Mouse (Mus musculus) embryonic fibroblast, embryonic 13.5 days (primary cell): Measurements from ENCODE around the gene Rab6a. TPM values are rescaled to one million over a fixed set of nuclear protein-coding genes. Genes with fewer than 3 reads are reported as not detected.

Experiments used
- H3K27ac ChIP-seq: 2 replicates; pipeline ENCODE4 v1.5.1; 2012; ENCODE audit warnings: low read length, control low read depth, inconsistent platforms; ENCODE audit not compliant: insufficient read depth
- H3K4me1 ChIP-seq: 2 replicates; pipeline ENCODE4 v1.6.1; 2011; ENCODE audit warnings: low read length; ENCODE audit not compliant: control insufficient read depth, insufficient read depth
- H3K4me3 ChIP-seq: 2 replicates; pipeline ENCODE4 v1.5.1; 2011; ENCODE audit warnings: mild to moderate bottlenecking, control low read depth, low read length; ENCODE audit not compliant: insufficient read depth
- CTCF ChIP-seq: IDR thresholded peaks from 2 replicates; pipeline ENCODE4 v1.5.1; 2011; ENCODE audit warnings: mild to moderate bottlenecking, control low read depth, low read length, moderate library complexity, borderline replicate concordance; ENCODE audit not compliant: insufficient read depth
- POLR2A ChIP-seq: IDR thresholded peaks from 2 replicates; pipeline ENCODE4 v1.6.1; 2011; ENCODE audit warnings: low read depth, mild to moderate bottlenecking, control low read depth, low read length, moderate library complexity
- polyA plus RNA-seq: library from polyadenylated mRNA; stranded (reverse); fragments of >200 nt; gene quantifications from 2 replicates; pipeline ENCODE4 v1.2.4, GENCODE M21; 2011; ENCODE audit warnings: low read depth; ENCODE audit not compliant: missing spikeins, insufficient read length

Gene Rab6a
- polyA plus RNA-seq, 1 experiment: 163 TPM

DNA sequence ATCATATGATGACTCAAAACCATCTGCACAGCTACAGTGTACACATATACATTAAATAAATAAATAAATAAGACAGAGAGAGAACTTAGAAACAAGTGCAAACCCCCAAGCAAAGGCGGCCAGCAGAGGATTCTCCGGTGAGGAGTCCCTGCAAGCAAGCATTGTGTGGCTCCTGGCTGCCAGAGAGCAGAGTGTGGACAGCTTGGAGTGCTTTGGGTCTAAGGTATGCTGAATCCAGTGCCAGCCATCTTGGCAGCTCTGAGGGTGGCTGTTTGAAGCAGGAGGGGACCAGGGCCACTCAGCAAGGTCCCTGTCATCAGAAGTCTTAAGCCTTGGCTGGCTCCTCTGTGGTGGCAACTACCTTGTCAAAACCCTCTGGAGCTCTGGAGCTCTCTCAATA is 67.7 kb downstream of the Rab6a start:
- no peaks in the 10 kb centered on the region for H3K4me1 ChIP-seq
- TF ChIP-seq POLR2A (no peak), CTCF (no peak)
- no peak overlapping the region for H3K4me3 ChIP-seq
- no peak overlapping the region for H3K27ac ChIP-seq

DNA sequence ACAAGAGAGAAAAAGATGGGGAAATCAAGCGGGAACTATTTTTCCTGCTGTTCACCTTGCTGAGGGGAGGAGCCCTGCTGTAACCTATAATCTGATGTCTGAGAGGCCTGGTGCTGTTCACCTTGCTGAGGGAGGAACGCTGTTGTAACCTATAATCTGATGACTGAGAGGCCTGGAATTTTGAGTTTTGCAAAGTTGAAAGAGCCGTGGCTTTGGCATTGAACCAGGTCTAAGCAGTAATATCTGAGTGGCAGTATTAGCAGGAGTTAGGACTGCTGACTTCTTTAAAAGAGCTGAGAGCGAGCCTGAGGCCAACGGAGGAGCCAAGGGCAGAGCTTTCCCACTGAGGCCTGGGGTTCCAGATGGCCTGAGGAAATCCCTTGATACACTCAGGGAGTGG is 70.8 kb downstream of the Rab6a start:
- no peak overlapping the region for H3K4me3 ChIP-seq
- H3K4me1 ChIP-seq: no peaks in the 10 kb centered on the region
- H3K27ac ChIP-seq: no peak overlapping the region
- TF ChIP-seq CTCF (no peak), POLR2A (no peak)

GRCm38 (mm10) chr7:100678948-100679880 is 72.0 kb downstream of the Rab6a start:
- Histone ChIP-seq H3K27ac (no peak overlapping the region), H3K4me1 (no peaks in the 10 kb centered on the region), H3K4me3 (no peak overlapping the region)
- TF ChIP-seq CTCF (no peak), POLR2A (no peak)

DNA sequence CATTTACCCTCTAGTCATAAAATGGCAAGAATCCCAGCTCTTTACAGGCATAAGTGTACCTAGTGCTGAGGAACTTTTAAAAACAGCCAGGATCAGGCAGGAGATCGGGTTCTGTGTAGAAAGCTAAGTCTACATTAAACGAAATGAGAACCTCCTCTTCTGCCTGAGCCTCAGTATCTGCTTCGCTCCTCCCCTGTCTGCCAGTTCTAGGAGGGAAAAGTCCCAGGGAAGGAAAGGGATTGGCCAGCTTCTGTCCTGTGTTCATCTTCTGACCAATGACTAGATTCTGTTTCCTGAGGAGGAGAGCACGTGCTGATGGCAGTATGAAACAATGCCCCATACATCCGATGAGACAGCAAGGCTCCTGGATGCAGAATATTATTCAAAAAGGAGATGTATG is 73.9 kb downstream of the Rab6a start:
- Histone ChIP-seq H3K4me1 (no peaks in the 10 kb centered on the region), H3K27ac (no peak overlapping the region), H3K4me3 (no peak overlapping the region)
- TF ChIP-seq POLR2A: no peak
- TF ChIP-seq CTCF: no peak

- no peak overlapping the region for H3K27ac ChIP-seq
- no peak for TF ChIP-seq CTCF
- no peak for TF ChIP-seq POLR2A
- no peak overlapping the region for H3K4me3 ChIP-seq
- no peaks in the 10 kb centered on the region for H3K4me1 ChIP-seq
Observed at GRCm38 (mm10) chr7:100683241-100683640, 76.0 kb downstream of the Rab6a start.

DNA sequence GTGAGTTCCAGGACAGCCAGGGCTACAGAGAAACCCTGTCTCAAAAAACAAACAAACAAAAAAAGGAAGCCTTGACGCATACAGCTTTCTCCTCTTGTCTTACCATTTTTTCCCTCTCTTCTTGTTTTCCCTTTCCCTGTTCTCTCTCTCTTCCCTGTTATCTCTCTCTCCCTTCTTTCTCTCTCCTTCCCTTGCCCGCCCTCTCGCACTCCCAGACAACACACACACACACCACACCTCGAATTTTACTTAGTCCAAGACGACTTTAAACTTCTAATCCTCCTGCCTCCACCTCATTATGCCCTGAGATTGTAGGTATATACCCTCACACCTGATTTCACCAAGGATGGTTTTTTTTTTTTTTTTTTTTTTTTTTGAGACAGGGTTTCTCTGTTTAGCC is 76.9 kb downstream of the Rab6a start:
- no peak for TF ChIP-seq CTCF
- no peak for TF ChIP-seq POLR2A
- H3K4me3 ChIP-seq: no peak overlapping the region
- H3K27ac ChIP-seq: no peak overlapping the region
- H3K4me1 ChIP-seq: no peaks in the 10 kb centered on the region

DNA sequence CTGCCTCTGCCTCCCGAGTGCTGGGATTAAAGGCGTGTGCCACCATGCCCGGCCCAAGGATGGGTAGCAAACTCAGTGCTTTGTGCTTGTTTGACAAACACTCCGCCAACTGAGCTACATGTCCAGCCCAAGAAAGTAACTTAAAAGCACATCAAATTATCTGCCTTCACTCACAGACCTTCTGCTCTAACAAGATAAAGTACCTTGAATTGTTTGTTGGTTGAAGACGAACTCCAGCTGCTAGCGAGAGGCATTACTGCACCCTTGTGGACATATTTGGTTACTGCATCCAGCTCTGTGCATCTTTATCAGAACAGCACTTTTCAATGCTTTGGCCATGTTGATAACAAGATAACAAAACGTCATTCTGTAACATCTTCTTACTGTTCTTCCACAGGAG is 77.3 kb downstream of the Rab6a start:
- Histone ChIP-seq H3K4me3 (no peak overlapping the region), H3K4me1 (no peaks in the 10 kb centered on the region), H3K27ac (no peak overlapping the region)
- no peak for TF ChIP-seq CTCF
- TF ChIP-seq POLR2A: no peak

DNA sequence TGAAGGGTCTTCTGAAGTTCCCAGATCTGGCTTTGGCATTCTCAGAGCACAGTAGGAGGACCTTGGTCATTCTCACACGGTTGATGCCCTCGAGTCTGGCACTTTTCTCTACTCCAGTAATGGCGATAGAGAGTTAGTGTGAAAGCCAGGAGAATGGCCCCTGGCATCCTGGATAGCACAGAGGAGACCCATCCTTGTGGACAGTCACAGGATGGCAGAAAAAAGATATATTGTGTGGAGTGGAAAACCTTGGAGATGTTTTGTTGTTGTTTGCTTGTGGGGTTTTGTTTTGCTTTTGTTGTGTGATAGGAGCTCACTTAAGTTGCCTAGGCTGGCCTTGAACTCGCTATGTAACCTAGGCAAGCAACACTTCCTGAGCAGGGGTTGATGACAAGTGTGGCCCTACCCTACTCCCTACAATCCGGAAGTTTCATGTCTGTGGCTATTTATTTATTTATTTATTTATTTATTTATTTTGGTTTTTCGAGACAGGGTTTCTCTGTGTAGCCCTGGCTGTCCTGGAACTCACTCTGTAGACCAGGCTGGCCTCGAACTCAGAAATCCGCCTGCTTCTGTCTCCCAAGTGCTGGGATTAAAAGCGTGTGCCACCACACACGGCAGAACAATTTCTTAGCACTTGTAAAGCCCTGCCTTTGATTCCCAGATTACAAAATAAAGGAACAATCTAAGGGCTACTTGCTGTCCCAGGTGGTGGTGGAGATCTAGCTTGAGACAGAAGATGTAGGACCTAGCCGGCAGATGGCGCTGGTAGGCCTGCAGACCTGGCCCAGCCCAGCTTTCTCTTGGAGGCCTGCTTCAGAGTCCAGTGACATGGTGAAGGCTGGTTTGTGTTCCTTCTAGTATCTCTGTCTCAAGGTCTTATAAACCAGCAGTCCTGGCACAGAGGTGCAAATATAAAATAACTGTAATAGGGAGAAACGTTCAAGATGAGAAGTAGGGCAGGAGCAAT is 78.1 kb downstream of the Rab6a start:
- no peaks in the 10 kb centered on the region for H3K4me1 ChIP-seq
- H3K27ac ChIP-seq: no peak overlapping the region
- TF ChIP-seq CTCF (peak; percentile 92), POLR2A (no peak)
- no peak overlapping the region for H3K4me3 ChIP-seq

GRCm38 (mm10) chr7:100688471-100688870 is 81.3 kb downstream of the Rab6a start:
- H3K4me1 ChIP-seq: no peaks in the 10 kb centered on the region
- TF ChIP-seq CTCF: no peak
- TF ChIP-seq POLR2A: no peak
- no peak overlapping the region for H3K27ac ChIP-seq
- H3K4me3 ChIP-seq: no peak overlapping the region

Other genes starting within 250 kb of the Rab6a start
- gene C2cd3, start 235.2 kb upstream of the Rab6a start, polyA plus RNA-seq: 16.2 and 24.4 TPM in 2 replicates
- 95.1 and 117 TPM in 2 replicates for gene Ppme1, start 235.1 kb upstream of the Rab6a start, polyA plus RNA-seq
- not detected in 2 replicates for gene Ucp3, start 134.4 kb upstream of the Rab6a start, polyA plus RNA-seq
- gene Ucp2, start 114.1 kb upstream of the Rab6a start, polyA plus RNA-seq: 11.4 and 20.1 TPM in 2 replicates
- gene Dnajb13, start 92.5 kb upstream of the Rab6a start, polyA plus RNA-seq: not detected in 2 replicates
- 8.6 and 12.5 TPM in 2 replicates for gene Coa4, start 70.3 kb upstream of the Rab6a start, polyA plus RNA-seq
- 34.1 and 40.9 TPM in 2 replicates for gene Mrpl48, start 891 bp downstream of the Rab6a start, polyA plus RNA-seq
- 0.53 and 0.63 TPM in 2 replicates for gene Plekhb1, start 55.0 kb downstream of the Rab6a start, polyA plus RNA-seq
- gene Fam168a, start 99.2 kb downstream of the Rab6a start, polyA plus RNA-seq: 53.6 and 58.0 TPM in 2 replicates